Mouse (Mus musculus): ENCODE data around the gene Brpf1. TPM values are rescaled to one million over a fixed set of nuclear protein-coding genes. Genes with fewer than 3 reads are reported as not detected.

The Brpf1 gene
- 7.3 and 8.3 TPM in 2 replicates for polyA plus RNA-seq (2015; fragmentation: Nextera tagmentation; extraction: Ambion mirVana)

DNA sequence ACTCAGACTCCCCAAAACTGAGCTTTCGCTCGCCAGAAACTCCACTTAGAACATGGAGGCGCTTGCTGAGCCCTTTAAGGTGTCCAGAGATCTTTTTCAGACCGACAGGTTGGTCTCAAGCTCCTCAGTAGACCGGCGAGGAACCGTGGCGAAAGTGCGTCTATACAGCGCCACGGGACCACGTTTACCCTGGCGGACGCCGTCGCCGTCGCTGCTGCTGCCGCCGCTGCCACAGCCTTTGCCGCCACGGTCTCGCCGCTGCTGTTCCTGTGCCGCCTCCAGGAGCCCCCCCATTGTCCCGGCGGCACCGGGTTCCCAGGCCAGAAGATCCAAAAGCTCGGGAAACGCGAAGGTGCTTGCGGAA, at the start of gene Brpf1:
Brpf1 (plus strand) TSS at position 152 of the 364 bp plus-strand sequence.
- H3K9ac ChIP-seq (ENCODE audit: low read depth, low read length), result peak within 1 kb of the TSS; percentile 90
- H3K4me2 ChIP-seq (replicated peaks; ENCODE audit: low read depth), result peak within 1 kb of the TSS; percentile 79
- peaks cover 16% of the 10 kb centered on the region for H3K36me3 ChIP-seq (ENCODE audit: control insufficient read depth, insufficient read depth)
- H3K9me3 ChIP-seq (ENCODE audit: control insufficient read depth), result no peaks in the 10 kb centered on the region
- peak within 1 kb of the TSS; percentile 99 for H3K27ac ChIP-seq (ENCODE audit: low read depth, low read length)
- peak within 1 kb of the TSS; percentile 68 for H3K4me3 ChIP-seq (ENCODE audit: low read depth, low read length)
- WGBS, result under 1% methylated on average over 32 of the region's 32 CpGs
- H3K4me1 ChIP-seq (replicated peaks; ENCODE audit: control insufficient read depth, insufficient read depth, low read length), result 0 out of 2 replicates have a peak, but pooled peaks cover 3% of the 10 kb centered on the region
- H3K27me3 ChIP-seq (replicated peaks; ENCODE audit: control insufficient read depth, insufficient read depth, low read length), result no peaks in the 10 kb centered on the region
- peak; percentile 62 for ATAC-seq
- TF ChIP-seq CTCF (IDR thresholded peaks at IDR 0.05; ENCODE audit: low read depth), result no peak; the same call in 1 of the 2 replicates

DNA sequence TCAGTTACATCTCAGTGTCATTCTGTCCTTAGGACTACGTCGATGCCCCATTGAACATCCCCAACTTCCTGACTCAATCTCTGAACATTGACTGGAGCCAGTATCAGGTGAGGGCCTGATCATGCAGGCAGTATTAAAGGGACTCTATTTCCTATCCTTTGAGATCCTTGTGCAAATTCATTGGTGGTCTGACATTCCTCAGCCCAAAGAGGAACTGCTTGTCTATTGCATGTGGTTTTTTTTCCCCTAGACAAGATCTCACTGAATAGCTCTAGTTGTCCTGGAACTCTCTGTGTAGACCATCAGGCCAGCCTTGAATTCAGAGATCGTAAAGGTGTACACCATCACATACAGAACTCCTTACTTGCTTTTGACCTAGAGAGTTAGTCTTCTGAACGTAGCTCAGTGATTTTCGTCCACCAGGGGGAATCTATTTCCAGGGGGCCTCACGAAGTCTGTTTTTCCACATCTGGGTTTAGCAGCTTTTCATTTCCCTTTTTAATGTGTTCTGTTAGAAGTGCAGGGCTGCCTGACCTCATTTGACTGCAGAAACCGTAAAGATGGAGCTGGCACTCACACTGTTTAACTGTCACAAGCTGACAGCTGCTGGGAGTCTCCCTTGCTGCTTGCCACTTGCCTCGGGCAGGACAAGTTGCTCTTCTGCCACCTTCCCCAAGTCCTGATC, 45.6 kb upstream of the Brpf1 start:
- H3K4me1 ChIP-seq (replicated peaks; ENCODE audit: control insufficient read depth, insufficient read depth, low read length), result no peaks in the 10 kb centered on the region
- H3K27me3 ChIP-seq (replicated peaks; ENCODE audit: control insufficient read depth, insufficient read depth, low read length), result no peaks in the 10 kb centered on the region
- H3K4me3 ChIP-seq (ENCODE audit: low read depth, low read length), result no peak overlapping the region
- H3K4me2 ChIP-seq (replicated peaks; ENCODE audit: low read depth), result no peak overlapping the region
- peaks cover 81% of the 10 kb centered on the region for H3K36me3 ChIP-seq (ENCODE audit: control insufficient read depth, insufficient read depth)
- H3K9ac ChIP-seq (ENCODE audit: low read depth, low read length), result no peak overlapping the region
- no peak for ATAC-seq
- TF ChIP-seq CTCF (IDR thresholded peaks at IDR 0.05; ENCODE audit: low read depth), result peak; percentile 9; the same call in 1 of the 2 replicates
- 79% methylated on average over 8 of the region's 8 CpGs for WGBS
- H3K9me3 ChIP-seq (ENCODE audit: control insufficient read depth), result no peaks in the 10 kb centered on the region
- H3K27ac ChIP-seq (ENCODE audit: low read depth, low read length), result no peak overlapping the region

DNA sequence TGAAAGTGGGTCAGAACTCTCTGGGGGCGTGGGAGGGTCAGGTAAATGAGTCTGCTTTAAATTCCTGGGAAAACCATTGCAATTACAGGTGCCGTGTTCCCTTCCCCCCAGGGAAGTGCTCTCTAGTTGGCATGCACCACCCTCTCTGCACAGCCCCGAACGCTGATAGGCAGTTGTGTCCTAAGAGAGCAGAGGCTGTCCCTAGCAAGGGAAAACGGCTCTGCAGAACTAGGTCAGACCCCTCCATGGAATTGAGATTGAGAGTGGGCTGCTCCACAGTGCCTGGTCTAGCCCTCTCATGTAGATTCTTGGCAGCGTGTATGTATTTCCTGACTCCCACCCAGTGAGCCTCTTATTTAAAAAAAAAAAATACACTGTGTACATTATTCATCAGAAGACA, 43.4 kb upstream of the Brpf1 start:
- no peak overlapping the region for H3K4me2 ChIP-seq (replicated peaks; ENCODE audit: low read depth)
- H3K36me3 ChIP-seq (ENCODE audit: control insufficient read depth, insufficient read depth), result peaks cover 84% of the 10 kb centered on the region
- no peaks in the 10 kb centered on the region for H3K27me3 ChIP-seq (replicated peaks; ENCODE audit: control insufficient read depth, insufficient read depth, low read length)
- 94% methylated on average over 6 of the region's 6 CpGs for WGBS
- no peaks in the 10 kb centered on the region for H3K9me3 ChIP-seq (ENCODE audit: control insufficient read depth)
- H3K27ac ChIP-seq (ENCODE audit: low read depth, low read length), result no peak overlapping the region
- TF ChIP-seq CTCF (IDR thresholded peaks at IDR 0.05; ENCODE audit: low read depth), result no peak
- no peak for ATAC-seq
- no peak overlapping the region for H3K4me3 ChIP-seq (ENCODE audit: low read depth, low read length)
- no peak overlapping the region for H3K9ac ChIP-seq (ENCODE audit: low read depth, low read length)
- no peaks in the 10 kb centered on the region for H3K4me1 ChIP-seq (replicated peaks; ENCODE audit: control insufficient read depth, insufficient read depth, low read length)

DNA sequence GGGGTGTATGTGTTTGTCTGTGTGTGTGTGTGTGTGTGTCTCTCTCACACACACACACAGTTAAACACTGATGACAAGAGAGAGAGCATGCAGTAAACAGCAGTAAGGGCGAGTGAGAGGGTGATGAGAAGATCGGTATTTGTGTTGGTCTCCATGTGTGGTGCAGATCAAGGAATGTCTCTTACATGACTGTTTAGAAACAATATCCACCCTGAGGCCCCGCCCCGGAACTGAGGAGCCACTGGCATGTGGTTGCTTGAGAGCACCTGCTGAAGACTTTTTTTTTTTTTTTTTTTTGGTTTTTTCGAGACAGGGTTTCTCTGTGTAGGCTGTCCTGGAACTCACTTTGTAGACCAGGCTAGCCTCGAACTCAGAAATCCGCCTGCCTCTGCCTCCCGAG, 42.5 kb upstream of the Brpf1 start:
- H3K36me3 ChIP-seq (ENCODE audit: control insufficient read depth, insufficient read depth), result peaks cover 84% of the 10 kb centered on the region
- no peak overlapping the region for H3K4me2 ChIP-seq (replicated peaks; ENCODE audit: low read depth)
- H3K27ac ChIP-seq (ENCODE audit: low read depth, low read length), result no peak overlapping the region
- H3K4me3 ChIP-seq (ENCODE audit: low read depth, low read length), result no peak overlapping the region
- no peak for TF ChIP-seq CTCF (IDR thresholded peaks at IDR 0.05; ENCODE audit: low read depth)
- WGBS, result 91% methylated on average over 8 of the region's 8 CpGs
- H3K4me1 ChIP-seq (replicated peaks; ENCODE audit: control insufficient read depth, insufficient read depth, low read length), result no peaks in the 10 kb centered on the region
- ATAC-seq, result no peak
- no peak overlapping the region for H3K9ac ChIP-seq (ENCODE audit: low read depth, low read length)
- H3K9me3 ChIP-seq (ENCODE audit: control insufficient read depth), result no peaks in the 10 kb centered on the region
- H3K27me3 ChIP-seq (replicated peaks; ENCODE audit: control insufficient read depth, insufficient read depth, low read length), result no peaks in the 10 kb centered on the region

DNA sequence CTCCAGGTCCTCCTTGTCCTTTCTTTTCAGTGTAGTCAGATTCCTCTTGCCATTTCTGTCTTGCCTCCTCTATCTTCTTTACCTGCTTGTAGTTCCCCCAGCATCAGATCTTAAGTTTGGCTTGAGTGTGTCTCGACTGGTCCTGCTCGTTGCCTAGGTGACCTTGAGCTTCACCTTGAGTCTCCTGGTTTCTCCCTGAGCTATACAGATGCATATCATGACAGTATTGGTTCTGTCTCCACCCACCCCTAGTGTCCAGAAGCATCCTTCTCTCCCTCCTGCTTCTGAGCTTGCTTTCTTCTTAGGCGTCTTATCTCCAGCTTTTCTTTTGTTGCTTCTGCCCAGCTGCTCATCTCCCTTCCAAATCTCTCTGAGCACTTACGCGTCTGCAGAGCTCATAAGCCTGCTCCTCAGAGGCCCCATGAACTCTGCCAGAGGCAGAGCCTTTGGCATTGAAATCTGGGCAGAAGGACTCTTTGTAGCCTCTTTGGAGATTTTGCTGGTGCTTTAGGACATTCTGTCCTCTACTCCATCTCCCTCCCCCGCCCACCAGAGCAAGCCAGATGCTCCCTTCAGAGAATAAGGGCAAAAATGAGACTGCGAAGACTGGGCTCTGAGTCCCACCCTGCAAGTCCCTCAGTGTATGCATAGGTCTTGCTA, 39.8 kb upstream of the Brpf1 start:
- no peak overlapping the region for H3K9ac ChIP-seq (ENCODE audit: low read depth, low read length)
- H3K27me3 ChIP-seq (replicated peaks; ENCODE audit: control insufficient read depth, insufficient read depth, low read length), result no peaks in the 10 kb centered on the region
- 86% methylated on average over 7 of the region's 7 CpGs for WGBS
- H3K4me3 ChIP-seq (ENCODE audit: low read depth, low read length), result no peak overlapping the region
- ATAC-seq, result no peak
- H3K4me1 ChIP-seq (replicated peaks; ENCODE audit: control insufficient read depth, insufficient read depth, low read length), result no peaks in the 10 kb centered on the region
- no peak overlapping the region for H3K27ac ChIP-seq (ENCODE audit: low read depth, low read length)
- H3K36me3 ChIP-seq (ENCODE audit: control insufficient read depth, insufficient read depth), result peaks cover 85% of the 10 kb centered on the region
- no peak for TF ChIP-seq CTCF (IDR thresholded peaks at IDR 0.05; ENCODE audit: low read depth)
- no peaks in the 10 kb centered on the region for H3K9me3 ChIP-seq (ENCODE audit: control insufficient read depth)
- H3K4me2 ChIP-seq (replicated peaks; ENCODE audit: low read depth), result no peak overlapping the region

DNA sequence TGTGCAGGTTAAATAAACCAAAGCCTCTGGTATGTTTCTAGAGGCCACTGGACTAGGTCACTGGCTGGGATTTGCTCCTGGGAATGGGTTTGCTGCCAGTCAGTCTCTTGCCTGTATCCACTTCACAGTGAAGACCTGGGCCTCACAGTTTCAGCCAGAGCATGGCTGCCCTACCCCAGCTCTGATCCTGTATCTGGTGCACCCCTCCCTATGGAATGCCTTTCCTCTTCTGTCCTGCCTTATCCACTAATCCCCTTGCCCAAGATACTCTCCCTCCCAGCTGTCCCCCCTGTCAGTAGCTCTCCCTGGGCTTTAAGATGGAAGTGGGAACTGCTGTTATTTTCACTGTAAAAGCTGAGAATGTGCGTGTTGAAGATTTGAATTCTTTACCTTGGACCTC, 38.9 kb upstream of the Brpf1 start:
- TF ChIP-seq CTCF (IDR thresholded peaks at IDR 0.05; ENCODE audit: low read depth), result no peak
- no peak for ATAC-seq
- H3K27me3 ChIP-seq (replicated peaks; ENCODE audit: control insufficient read depth, insufficient read depth, low read length), result no peaks in the 10 kb centered on the region
- H3K9me3 ChIP-seq (ENCODE audit: control insufficient read depth), result no peaks in the 10 kb centered on the region
- H3K4me2 ChIP-seq (replicated peaks; ENCODE audit: low read depth), result no peak overlapping the region
- H3K27ac ChIP-seq (ENCODE audit: low read depth, low read length), result no peak overlapping the region
- peaks cover 83% of the 10 kb centered on the region for H3K36me3 ChIP-seq (ENCODE audit: control insufficient read depth, insufficient read depth)
- no peak overlapping the region for H3K4me3 ChIP-seq (ENCODE audit: low read depth, low read length)
- no peak overlapping the region for H3K9ac ChIP-seq (ENCODE audit: low read depth, low read length)
- no peaks in the 10 kb centered on the region for H3K4me1 ChIP-seq (replicated peaks; ENCODE audit: control insufficient read depth, insufficient read depth, low read length)
- 100% methylated on average over 1 of the region's 1 CpGs for WGBS

Measured in intestine, postnatal 0 days (tissue).